Mouse (Mus musculus) left cerebral cortex, adult 18-20 months (tissue): ENCODE data around the gene Borcs8. TPM values are rescaled to one million over a fixed set of nuclear protein-coding genes. Genes with fewer than 3 reads are reported as not detected.

ENCODE experiments used
- DNase-seq, 2 experiments: peaks; one replicate each; pipeline ENCODE4 v3.0.0; 2021 to 2022; ENCODE audit warnings: low spot score in 2 of 2, mixed read lengths in 1 of 2
- total RNA-seq, 2 experiments: library from RNA; stranded (reverse); gene quantifications; 2 replicates each; pipeline ENCODE4 v1.2.3; 2021

Borcs8 gene
- total RNA-seq, 2 experiments from 2014 or later, result 47.7 to 48.0 TPM

DNA sequence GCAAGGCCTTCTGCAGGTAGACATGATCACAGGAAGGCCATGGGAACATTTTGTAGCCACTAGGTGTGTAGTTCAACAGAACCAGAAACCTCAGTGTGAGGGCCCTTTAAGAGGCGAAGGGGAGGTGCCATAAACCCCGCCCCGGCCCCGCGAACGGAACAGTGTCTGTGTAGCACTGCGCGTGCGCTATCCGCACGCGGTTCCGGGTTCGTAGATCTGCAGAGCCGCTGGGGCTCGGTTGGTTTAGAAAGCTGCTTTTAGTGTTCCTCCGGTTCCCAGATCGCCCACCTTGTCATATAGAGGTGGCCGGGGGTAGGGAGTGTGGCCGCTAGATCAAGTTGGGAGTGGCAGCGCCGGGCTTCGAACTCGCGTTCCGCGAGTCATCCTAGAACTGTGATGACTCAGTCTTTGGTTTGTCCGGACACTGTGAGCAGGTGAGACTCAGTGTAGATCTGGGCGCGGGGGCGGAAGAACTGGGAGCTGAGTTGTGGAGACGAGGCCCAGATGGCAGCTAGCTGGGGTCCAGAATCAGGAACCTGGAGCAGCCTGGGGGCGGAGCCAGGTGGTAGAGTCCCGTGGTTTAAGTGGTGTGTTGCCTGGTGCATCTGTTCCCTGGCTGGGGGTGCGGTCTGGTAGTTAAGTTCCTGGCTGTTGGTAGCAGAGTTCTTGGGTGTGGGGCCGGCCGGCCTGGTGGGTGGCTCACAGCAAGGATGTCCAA is 8.0 kb upstream of the Borcs8 start, which contains the start of gene Nr2c2ap:
Gene Nr2c2ap (plus strand): TSS at position 168 of the 718 bp plus-strand sequence.
- DNase-seq, result peak; percentile 78 to 79

GRCm38 (mm10) chr8:70134086-70134485 is 5.2 kb upstream of the Borcs8 start:
- DNase-seq, result no peak

- DNase-seq, result no peak
These were observed 4.4 kb upstream of the Borcs8 start for GRCm38 (mm10) chr8:70134931-70135330.

DNA sequence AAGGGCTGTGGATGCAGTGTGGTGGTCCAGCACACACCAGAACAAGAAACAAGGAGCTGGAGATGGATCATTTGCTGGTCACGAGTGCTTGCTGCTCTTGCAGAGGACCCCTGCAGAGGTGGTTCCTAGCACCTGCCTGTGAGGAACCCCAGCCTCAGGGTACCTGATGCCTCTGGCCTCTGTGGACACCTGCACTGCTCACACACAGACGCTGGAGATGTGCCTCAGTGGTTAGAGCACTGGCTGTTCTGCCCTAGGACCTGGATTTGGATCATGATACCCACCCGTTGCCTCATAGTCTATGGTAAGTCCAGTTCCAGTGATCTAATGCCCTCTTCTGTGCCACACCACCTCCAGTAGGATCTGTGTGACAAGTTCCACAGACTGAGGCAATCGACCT is 2.7 kb upstream of the Borcs8 start:
- DNase-seq, result no peak

DNA sequence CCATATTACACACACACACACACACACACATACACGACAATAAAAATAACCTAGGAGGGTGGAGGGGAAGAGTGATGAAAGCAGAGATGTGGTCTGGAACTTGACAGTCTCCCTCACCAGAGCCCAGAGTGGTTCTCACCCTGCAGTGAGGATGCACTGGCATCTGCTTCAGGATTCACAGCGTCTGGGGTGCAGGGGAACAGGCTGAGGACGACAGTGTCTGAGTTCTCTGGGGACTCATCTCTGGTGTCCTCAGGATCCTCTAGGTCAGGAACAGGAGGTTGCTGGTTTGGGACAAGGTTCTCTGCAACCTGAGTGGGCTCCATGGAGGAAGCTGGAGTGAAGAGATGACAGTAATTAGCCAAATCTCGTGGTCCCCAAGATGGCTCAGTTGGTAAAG is 1.4 kb upstream of the Borcs8 start:
- DNase-seq, result no peak

- no peak for DNase-seq
These were observed 682 bp downstream of the Borcs8 start for GRCm38 (mm10) chr8:70139981-70140380.

DNA sequence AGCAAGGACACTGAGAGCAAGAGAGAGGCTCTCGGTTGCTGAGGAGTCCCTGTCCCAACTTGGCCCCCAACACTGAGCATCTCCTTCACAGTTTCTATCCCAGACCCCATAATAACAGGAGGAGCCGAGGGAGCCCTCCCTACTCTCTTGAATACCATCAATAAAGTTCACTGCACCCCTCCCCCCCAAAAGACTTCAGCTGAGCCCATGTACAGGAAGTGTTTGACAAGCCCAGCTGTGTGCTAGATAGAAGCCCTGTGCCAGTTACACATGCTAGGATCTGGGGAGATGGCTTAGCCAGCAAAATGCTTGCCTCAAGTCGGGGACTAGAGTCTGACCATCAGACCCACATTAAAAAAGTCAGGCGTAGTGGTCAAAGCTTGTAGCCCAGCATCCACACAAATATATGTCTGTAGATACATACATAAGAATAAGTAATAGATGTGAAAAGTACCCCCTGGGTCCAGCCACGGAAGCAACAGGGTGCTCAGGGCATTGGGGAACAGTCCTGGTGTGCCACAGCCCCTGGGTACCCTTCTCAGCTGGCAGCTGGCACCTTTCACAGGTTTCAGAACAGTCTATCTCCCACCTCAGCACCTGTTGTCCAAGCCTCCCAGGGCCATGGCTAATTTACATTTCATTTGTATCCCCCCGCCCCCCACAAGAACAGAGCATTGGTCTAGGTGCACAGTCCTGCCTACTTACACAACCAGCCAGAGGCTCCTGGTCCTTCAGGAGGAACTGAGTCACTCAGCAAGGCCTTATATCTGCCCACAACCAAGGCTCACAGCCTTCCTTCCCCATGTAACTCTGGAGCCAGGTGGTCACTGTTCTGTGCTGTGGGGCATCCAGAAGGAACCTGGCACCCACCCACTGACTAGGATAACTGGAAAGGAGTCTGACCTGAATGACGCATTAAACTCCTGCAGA is 8.6 kb downstream of the Borcs8 start:
- DNase-seq, result no peak

GRCm38 (mm10) chr8:70150158-70150557 is 10.9 kb downstream of the Borcs8 start:
- no peak for DNase-seq

DNA sequence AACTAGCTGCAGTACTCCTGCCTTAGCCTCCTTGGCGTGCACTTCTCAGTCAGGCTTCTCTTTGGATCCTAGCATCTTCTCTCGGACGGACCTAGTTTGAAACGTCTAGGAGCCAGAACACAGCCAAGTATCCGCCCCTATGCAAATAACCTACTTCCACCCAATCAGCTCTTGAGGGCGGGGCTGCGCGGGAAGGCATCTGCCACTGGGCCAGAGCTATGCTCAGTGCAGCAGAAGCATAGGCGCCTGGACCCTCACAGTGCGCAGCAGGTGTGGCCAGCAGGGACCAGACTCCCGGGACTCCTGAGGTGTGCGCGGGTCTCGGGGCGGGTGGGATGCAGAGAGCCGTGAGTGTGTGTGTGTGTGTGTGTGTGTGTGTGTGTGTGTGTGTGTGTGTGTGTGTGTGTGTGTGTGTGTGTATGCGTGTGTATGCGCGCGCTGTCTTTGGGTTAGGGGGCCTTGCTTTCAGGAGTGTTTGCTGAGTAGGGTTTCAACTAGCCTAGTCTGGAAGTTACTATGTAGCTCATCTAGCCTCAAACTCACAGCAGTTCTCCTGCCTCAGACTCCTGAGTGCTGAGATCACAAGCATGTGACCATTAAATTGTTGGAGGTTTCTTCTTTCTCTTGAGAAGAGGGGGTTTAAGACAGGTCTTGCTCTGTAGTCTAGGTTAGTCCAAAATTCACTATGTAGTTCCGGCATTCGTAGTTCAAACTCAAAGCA is 13.4 kb downstream of the Borcs8 start:
- DNase-seq, result peak; percentile 36 to 48

DNA sequence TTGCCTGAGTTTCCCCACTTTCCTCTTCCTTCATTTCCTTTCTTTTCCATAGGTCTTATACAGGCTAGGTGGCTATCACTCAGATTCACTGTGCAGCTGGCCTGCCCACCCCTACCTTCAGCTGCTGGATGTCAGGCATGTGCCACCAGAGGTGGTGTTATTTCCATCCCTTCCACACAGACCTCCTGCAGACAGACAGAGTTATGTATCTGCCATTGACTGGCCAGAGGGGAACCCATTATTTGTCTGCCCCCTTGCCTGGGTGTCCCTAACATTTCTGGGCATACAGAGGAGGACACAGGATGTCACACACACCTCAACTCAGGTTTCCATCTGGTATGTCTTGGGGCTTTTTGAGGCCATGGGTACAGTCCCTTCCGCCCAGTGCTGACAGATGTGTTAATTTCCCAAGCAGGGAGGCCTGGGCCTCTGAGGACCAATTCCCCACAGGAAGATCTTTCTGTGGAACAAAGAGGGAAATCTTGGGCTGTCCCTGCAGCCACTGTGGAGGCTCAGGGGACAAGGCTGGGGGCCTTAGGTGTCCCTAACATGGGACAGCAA is 18.0 kb downstream of the Borcs8 start:
- no peak for DNase-seq

GRCm38 (mm10) chr8:70158069-70158853 is 19.0 kb downstream of the Borcs8 start:
- peak; percentile 66 to 74 for DNase-seq

DNA sequence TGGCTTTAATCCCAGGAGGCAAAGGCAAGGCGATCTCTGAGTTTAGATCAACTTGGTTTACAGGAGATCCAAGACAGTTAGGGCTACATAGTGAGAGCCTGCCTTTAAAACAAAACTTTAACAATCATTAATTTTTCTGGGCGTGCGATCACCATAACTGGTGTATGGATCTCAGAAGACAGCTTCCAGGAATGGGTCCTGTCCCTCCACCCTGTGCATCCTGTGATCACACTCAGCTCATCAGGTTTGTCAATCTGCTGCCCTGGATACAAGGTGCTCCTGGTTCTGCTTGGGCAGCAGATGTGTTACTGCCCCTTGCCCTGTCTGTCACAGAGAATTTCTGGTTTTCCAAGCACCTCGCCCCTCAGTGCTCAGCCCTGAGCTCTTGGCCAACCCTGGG is 19.9 kb downstream of the Borcs8 start:
- DNase-seq, result no peak

GRCm38 (mm10) chr8:70160015-70160414 is 20.7 kb downstream of the Borcs8 start:
- DNase-seq, result no peak

- no peak for DNase-seq
These were observed 24.0 kb downstream of the Borcs8 start for GRCm38 (mm10) chr8:70163316-70163715.

DNA sequence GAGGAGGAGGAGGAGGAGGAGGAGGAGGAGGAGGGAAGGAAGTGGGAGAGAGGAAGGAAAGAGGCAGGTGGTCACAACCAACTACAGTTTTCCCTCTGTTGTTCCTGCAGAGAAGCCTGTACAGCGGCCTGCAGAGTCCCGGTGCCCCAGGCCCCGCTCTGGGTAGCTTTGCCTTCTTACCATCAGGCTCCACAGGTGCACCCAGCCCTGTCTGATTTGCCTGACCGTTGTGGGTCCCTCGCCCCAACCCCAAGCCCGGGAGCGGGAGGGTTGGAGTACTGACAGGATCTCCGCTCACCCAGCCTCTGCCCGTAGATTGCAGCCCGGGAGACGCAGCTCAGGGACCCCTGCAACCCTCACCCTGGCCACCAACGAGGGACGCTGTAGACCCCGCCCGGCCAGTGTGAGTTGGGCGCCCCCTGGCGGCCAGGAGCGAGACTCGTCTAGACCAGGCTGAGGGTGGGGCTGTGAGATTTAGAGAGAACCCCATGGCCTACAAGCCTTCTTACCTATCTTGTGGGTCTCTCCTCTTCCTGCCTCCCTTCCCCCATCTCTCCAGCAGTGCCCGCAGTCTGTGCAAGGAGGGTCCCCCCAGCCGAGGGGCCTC is 27.3 kb downstream of the Borcs8 start:
- DNase-seq, result peak; percentile 55 to 63

- DNase-seq, result no peak
These were observed 30.8 kb downstream of the Borcs8 start for GRCm38 (mm10) chr8:70170116-70170515.

DNA sequence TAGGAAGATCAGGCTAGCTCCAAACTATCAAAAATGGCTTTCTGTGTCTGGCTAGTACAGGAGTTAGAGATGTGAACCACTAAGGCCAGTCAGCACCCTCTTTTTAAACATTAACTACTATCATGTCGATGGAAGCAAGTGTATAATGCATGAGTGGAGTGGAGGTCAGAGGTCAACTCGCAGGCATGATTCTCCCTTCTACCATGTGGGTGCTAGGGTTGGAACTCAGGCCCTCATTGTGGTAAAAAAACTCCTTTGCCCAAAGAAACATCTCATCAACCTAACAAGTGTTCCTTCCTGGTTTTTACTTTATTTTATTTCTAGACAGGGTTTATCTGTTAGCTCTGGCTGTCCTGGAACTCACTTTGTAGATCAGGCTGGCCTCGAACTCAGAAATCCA is 31.4 kb downstream of the Borcs8 start:
- DNase-seq, result no peak

DNA sequence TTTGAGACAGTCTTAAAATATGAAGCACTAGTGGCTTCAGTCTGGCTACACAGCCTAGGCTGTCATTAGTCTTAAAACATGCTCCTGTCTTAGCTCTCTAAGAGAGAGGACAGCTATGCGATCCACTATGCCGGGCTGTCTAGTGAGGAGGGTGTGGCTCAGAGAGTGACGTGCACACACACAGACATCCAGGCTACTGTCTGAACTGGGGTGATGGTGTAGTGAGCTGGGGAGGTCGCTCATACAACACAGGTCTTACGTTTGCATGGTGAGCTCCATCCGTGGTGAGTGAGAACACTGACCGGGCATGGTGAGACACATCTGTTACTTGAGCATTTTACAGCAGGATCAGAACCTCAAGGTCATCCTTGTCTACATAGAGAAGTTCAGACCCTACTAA is 31.9 kb downstream of the Borcs8 start:
- no peak for DNase-seq

DNA sequence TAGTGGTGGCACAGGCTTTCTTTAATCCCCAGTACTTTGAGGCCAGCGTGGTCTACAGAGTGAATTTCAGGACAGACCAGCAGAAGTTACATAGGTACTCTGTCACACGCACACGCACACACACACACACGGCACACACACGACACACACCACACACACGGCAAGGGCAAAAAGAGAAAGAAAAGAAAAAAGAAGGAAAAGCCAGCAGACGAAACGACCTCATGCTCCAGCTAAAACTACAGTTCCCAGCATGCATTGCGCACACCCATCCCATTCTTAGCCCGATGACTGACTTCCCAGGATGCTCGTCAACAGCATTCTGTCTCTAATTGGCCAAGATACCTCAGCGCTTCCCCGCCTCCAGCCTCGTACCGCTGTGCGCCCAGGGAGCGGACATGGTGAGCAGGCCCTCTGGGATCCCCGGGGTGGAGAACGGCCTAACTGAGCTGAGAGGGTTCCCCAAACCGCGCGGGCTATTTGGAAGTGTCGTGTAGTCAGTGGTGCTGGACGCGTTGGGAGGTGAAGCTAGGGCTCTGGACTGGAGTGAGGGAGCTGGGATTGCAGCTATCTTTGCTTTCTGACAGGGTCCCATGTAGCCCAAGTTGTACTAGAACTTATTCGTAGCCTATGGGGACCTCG is 32.9 kb downstream of the Borcs8 start, which contains the start of gene Tmem161a:
Gene Tmem161a (plus strand): TSS at position 314 of the 639 bp plus-strand sequence.
- DNase-seq, result peak; percentile 94 to 95
